Mouse (Mus musculus) thymus, postnatal 14 days (tissue): Measurements from ENCODE around the gene Cd80.

Experiments used
- DNase-seq: peaks from one replicate; pipeline ENCODE4 v3.0.0; 2021

Cd80 gene

DNA sequence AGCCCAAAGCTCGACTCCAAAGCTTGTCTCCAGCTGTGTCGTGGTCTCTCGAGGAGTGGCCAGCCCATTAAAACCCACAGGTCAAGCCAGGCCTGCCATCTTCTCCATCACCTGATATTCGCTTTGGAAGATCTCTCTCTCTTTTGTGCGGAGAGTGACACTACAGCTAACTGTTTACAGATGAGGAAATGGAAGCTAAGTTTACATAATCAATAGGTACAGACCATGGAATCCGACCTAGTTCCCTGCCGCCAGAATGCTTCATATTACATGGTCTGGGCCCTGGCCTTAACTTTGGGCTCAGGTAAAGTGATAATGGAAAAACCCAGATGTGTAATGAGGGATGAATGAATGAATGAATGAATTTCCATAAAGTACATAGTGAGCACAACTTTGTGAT lies 4.7 kb upstream of the Cd80 start:
- DNase-seq, result no peak

DNA sequence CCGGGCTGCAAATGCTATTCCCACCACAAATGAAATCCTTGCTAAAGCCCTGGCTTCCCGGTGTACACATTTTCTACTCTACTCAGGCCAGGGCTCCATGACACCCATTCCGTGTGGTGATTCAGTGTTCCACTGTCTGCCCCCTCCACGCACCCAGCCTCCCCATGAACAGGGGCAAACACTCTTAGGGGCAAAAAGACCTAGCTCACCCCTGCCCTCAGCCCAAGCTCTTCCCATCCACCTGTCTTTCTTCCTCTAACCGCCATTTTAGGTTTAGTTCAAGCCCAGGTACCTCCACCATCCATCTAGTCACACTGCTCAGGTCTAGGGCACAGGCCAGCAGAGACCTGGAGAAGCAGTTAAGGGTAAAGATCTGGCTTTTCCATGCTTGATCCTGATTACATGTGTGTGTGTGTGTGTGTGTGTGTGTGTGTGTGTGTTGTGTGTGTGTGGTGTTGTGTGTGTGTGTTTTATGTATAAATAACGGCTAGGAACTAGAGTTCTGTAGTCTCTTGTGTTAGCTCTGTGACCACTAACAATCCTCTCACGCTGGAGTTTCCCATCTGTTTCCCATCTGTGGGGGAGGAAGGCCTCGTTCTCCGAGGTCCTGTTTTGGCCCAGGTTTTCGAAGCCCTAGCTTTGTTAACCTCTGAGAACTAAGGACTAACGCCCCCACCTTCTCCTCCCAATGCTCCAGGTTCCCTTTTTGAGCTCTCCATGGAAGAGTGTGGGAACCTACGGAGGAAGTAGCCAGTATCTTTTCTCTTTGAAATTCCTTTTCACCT lies 3.7 kb upstream of the Cd80 start:
- DNase-seq, result no peak

DNA sequence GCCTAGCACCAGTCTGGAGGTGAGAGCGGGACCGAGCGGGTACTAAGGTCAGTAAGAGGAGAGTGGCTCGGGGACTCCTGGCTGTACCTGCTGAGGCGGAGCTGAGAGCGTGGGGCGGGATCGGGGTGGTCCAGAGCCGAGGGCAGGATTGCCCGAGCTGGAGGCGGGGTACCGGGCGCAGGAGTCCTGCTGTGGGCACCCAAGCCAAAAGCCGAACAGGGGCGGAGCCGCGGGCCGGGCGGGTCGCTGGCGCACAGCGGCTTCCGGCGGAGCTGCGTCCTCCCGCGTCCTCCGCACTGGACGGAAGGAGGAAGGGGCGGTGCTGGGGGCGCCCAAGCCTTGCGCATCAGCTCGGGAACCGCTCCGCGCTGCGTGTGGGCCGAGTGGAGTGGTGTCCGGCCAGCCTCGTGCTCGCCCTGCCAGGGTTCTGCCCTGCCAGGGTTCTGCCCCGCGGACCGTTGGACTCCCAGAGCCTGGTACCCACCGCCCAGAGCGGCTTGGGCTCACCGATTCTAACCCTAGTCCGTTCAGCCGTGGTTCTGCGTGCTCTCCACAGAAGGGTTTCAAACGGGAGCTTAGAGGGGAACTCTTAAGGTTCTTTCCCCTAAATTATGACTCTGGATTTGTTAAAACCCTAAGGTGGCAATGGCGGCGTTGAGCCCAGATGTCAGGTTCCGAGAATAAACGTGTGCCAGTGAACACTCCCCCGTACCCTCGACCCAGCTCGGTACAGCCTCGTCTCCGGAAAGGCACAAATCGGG lies 2.7 kb upstream of the Cd80 start, which contains the start of gene Adprh:
Gene Adprh (minus strand): TSS at position 262 of the 761 bp plus-strand sequence.
- peak; percentile 88 for DNase-seq

DNA sequence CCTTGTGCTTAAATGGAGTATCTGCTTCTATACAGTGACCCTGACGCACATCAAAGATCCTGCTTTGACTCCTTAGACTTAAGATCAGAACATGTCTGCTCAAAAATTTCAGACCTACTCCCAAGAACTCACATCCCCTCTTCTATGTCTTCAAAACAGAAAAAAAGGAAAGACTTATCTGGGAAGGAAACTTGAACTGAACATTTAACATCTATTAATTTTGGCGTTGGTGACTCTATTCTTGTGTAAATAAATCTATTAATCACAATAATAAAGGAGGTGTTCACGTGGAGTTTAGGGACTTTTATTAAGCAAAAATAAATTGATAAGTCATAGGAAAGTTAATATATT lies 2.2 kb upstream of the Cd80 start:
- DNase-seq, result no peak

DNA sequence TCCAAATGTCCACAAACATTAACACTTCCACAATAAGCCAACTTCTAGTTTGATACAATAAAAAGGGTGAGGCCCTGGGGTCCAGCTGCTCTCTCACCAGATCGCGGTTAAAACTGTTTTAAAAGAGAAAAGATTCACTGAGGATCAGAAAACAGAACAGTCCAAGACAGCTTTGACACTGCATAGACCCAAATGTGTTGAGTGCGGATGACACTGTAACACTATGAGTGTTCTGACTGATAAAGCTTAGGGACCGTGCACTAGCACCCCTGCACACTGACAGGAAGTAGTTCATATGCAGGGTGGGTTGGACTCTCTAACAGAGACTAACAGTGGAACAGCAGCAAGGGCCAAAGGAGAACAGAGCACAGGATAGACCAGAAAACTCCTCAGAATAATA lies 1.4 kb upstream of the Cd80 start:
- no peak for DNase-seq

DNA sequence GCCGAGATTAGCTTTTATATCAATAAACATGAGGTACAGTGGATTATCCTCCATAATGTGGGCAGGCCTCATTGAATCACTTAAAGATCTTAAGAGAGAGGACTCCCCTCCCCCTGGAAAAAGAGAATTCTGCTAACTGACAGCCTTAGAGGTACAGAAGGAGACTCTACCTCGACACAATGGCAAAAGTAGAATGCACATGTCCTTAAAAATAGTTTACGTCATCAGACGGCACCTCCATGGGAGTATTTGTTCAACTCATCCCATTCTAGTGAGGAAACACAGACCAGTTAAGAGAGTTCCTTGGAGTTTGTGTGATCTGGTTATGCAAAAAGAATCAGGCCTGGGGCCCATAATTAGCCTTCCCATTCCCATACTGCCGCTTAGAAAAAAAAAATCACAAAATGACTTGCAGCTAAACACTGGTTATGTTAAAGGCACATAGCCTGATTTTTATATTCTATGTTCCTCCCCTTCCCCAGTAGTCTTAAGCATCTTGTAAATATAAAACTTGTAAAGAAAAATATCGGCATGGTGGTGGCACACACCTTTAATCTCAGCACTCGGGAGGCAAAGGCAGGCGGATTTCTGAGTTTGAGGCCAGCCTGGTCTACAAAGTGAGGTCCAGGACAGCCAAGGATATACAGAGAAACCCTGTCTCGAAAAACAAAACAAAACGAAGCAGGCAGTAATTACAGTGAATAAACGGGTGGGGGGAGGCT lies 667 bp upstream of the Cd80 start:
- no peak for DNase-seq

DNA sequence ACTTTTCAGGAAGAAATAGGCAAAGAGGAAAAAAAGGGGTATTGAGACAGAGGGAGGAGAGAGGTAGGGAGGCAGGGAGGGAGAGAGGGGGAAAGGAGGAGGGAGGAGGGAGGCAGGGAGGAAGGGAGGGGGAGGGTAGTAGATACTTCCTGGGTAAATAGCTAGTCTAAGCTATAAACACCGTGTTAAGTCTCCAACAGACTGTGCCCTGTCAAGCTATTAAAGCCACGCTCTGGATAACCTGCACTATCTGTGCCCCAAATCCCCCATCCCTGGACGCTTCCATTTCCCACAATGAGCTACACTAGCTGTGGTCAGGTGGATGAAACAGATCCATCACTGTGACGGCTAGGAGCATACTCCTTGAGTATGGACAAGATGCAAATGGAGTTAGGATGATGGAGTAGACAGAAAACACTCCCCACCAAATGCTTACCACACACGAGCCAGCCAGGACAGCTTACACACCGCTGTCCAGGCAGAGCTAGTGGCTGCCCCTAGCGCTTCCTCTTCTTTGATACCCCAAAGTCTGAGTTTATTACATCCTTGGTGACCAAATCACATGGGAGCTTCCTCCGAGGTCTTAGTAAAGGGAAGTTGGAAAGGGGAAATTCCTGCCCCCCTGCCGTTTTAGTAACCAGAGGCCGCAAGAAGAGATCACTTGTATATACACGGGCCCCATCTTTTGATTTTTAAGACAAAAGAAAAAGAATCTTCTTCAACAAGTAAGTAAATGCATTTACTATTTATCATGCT lies 1.6 kb downstream of the Cd80 start:
- no peak for DNase-seq

DNA sequence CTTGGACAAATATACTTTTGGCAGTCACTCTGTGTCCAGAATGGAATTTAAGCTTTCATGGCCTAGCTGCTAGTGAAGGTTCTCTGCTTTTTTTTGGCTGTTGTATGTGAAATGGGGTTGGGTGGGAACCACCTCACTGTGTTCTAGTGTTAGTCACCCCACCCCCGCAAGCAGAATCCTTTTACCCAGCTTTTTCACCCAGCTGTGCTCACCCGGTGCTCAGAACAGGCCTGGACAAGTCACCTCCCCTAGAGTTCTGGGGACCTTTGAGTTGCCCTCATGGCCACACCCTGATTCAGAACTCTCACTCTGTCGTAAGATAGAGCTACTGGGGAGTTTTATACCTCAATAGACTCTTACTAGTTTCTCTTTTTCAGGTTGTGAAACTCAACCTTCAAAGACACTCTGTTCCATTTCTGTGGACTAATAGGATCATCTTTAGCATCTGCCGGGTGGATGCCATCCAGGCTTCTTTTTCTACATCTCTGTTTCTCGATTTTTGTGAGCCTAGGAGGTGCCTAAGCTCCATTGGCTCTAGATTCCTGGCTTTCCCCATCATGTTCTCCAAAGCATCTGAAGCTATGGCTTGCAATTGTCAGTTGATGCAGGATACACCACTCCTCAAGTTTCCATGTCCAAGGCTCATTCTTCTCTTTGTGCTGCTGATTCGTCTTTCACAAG lies 3.4 kb downstream of the Cd80 start:
- DNase-seq, result no peak

DNA sequence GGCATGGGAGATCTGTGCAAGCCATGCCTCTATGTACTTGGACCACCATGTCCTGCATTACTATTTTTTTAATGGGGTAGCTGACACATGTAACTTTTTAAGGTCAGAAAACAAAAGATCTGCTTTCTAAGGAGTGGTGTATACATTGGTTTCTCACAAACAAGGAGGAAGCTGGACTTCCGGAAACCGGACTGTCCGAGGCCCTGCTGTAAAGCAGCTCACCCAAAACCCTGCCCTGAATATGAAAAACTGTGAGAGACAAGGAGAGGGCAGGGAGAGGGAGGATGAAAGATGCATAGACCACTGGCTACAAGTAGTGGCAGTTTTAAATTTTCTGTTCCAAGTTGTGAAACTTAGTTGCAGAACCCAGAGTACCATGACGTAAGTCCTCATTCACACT lies 4.6 kb downstream of the Cd80 start:
- no peak for DNase-seq

DNA sequence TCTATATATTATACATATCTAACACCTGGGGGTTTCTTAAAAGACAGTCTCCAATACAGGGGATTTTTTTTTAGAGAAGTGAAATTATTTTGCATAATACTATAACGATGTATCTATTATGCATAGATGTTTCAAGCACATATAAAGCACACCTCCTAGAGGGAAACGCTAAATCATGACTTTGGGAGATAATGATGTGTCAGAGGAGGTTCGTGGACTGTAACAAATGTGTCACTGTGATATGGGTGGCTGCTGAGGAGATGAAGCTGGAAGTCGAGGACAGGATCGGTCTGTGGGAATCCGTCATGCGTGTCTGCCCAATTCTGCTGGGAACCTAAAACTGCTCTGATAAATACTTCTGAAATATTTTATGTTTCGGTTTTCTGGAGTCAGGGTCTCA lies 6.4 kb downstream of the Cd80 start:
- DNase-seq, result no peak

DNA sequence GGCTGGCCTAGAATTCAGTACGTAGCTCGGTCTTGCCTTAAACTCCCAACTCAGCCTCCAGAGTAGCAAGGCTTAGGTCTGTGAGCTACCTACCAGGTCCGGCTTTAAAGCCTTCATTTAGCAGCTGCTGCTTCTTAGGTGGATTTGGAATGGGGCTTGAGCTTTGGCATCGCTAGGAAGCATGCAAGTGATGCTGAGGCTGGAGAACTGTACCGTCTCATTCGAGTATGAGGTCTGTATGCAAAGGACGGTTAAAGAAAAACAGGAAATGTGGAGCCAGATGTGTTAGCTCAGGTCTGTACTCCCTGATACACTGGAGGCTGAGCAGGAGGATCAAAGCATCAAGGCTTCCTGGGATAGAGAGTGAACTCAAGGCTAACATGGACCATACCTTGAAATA lies 6.8 kb downstream of the Cd80 start:
- DNase-seq, result no peak

DNA sequence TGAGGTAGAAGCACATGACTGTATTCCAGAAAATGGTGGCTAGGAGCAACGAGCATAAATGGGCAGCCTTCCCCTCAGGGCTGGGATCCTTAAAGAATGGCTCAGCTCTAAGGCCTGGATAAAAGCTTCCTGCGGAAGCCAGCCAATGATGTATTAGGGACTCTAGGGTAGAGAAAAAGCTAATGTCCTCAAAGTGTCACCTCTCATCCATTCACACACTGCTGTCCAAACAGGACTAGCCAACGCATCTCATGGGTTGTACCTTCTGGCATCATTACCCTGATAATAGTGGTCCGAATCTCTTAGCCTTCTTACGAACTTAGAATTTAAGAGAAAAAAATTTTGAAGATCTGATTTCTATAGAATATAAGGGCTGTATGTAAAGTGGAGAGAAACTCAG lies 7.9 kb downstream of the Cd80 start:
- DNase-seq, result no peak

DNA sequence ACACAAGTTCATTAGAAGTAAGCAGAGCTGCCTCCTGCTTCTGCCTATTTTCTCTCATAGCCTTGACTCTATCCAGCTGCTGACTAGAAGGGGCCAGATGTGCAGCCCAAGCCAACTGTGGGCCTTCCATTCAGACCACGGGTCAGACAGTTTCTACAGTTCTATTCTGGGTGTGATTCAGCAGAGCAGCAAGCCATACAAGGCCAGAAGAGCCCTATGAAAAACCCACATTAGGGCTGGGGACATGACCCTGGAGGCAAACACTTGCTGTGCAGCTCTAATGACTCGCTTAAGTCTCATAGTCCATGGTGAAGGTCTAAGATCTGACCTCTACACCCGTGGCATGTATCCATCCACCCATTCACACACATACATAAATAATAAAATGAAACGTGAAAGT lies 10.7 kb downstream of the Cd80 start:
- DNase-seq, result no peak

DNA sequence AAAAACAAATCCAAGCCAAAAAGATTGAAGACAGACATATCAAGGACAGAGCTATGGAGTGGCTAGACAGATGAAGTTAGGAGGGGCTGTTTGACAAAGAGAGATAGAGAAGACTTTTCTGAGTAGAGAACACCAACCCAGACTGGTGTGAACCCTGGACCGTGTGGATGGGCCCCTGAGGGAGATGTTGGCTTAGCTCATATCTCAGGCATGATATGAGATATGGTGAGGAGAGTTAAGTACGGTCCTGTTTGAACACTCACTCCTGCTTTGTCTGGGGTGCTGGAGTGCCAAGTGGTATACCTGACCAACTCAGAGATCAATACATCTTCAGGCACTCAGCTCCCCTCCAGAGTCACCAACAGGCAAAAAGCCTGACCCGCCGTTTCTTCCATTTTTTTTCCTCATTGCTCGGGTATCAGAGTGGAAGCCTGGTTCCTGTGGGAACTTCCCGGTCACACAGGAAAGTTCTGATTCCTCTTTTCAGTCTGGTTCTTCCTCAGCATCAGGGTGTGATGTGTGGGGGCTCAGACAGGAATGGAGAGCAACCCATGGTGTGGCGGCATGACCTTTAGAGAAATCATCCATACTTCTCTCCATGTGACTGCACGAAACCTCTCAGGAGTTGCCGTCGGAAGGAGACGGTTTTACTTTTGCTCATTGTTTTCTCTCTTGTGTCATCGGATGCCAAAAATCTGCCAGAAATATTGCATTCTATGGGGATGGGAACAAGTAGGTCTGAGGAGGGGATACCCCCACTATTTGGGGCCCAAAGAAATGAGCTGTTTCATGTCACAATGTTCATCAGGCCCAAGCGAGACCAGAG lies 11.9 kb downstream of the Cd80 start:
- no peak for DNase-seq

DNA sequence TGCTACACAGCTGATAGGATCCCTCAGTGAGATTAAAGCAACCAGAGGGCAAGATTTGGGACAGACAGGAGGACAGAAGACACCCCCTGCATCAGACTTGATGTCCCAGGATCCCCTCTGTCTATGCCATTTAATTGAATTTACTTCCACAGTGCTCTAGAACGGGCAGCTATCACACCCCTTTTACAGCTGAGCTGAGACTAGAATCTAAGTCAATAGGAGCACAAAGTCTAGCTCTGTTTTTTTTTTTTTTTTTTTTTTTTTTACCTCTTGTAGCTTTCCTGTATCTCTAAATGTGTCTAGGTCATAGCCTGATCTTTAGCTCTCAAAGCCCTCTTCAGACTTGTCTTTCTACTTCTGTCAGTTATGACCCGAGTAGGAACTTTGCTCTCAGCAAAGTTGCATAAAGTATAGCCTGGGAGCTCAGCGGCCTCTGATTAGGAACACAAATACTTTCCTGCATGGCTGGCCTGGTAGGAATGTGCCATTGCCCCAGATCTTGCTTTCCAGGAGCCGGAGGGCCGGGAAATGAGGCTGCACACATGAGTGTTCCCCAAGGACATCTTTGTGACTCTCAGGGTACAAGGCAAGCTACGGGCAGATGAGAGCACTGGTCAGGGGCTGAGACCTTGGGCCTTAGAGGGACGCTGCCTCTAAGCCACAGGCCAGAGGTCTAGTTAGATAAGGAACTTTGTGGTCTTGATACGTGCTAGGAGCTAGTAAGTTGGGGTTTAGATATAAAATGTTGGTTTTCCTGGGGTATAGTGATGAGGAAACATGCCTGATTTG lies 12.8 kb downstream of the Cd80 start:
- DNase-seq, result no peak

DNA sequence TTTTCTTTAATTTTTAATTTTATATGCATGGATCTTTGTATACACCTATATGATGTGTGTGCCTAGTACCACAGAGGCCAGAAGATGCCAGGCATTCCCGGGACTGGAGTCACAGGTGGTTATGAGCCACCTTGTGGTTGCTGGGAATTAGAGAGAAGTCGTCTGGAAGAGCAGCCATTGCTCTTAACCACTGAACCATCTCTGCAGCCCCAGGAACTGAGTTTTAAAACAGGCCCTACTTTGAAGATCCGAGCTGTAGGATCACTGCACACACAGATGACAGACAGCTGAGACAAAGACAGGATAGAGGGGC lies 13.3 kb downstream of the Cd80 start:
- DNase-seq, result no peak

DNA sequence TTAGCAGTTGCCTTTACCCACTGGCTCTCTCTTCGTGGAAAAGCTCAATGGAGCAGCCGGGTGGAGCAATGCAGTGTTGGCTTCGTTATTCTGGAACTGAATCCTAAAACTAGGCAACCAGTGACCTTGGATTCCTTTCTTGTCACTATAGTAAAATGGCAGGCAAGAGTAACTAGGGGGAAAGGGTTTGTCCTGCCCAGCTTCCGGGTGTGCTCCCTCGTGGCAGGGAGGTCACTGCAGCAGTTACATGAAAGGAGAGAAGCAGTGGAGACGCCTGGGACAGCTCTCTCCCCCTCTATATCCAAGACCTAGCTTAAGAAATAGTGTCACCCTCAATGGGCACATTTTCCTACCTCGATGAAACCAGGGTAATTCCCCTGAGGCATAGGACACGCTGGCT lies 14.1 kb downstream of the Cd80 start:
- DNase-seq, result no peak

DNA sequence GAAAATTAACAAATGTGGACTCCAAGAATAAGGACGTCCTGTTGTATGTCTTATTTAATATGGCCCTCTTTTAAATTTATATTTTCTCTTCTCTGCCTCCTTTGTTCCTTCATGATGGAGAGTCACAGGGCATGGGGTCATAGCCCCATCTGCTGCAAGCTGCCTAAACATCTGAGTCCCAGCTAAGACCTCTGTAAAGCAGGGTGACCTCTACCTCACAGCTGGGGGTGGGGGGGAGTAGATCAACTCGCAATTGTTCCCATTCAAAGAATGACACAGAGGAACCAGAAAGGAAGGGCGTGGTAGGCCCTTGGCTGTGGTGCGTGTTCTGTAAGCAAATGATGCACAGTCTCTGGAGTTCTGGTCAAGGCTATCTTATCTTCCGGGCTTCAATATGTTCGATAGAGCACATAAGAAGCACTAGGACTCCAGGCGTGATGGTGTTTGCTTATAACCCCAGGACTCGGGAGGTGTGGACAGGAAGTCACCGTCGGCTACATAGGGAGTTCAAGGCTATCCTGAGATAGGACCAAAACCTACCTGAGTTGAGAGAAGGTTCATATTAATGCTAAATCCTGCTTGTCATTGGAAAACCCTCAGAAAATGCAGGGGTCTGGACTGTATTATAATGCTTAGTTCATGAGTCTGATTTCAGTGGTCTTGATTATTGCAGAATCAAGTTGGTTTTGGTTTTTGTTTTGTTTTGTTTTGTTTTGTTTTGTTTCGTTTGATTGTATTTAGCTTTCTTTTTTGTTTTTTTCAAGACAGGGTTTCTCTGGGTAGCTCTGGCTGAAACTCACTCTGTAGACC lies 16.5 kb downstream of the Cd80 start:
- DNase-seq, result no peak

DNA sequence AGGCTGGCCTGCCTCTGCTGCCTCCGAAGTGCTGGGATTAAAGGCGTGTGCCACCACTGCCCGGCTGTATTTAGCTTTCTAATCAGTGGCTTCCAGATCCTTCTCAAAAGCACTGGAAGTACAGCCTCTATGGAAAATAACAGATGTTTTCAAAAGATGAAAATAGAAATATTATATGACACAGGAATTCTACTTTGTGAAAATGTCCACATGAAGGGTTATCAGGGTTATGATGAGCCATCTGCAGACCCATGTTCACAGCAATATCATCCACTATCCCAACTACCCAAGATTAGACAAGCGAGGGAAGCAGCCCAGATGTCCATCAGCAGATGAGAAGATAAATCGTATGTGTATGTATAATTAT lies 17.1 kb downstream of the Cd80 start:
- DNase-seq, result no peak

DNA sequence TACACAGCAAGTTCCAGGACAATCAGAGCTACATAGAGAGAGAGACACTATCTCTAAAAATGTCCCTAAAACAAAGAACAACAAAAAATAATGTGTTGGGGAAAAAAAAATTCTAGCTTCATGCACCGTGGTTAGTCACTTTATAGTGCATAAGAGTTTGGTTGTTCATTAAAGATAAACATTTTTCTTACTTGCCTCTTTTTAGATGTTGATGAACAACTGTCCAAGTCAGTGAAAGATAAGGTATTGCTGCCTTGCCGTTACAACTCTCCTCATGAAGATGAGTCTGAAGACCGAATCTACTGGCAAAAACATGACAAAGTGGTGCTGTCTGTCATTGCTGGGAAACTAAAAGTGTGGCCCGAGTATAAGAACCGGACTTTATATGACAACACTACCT lies 18.3 kb downstream of the Cd80 start:
- DNase-seq, result no peak
